Comparison of ENCODE assay signal across 9 mouse cellular contexts in genomic region chr2:117541471-117541870, GRCm38 (mm10).
DNase-seq lines count a peak whose midpoint lies in the region; ATAC-seq and TF ChIP-seq lines count a peak whose summit lies in the region.
"Had no signal": no experiment of that assay in that cellular context is flagged by ENCODE, and none has a peak within 500 bp of the region (broad histone marks: within the 10 kb centered on the region; RNA-seq: fewer than 3 reads in every experiment).

No protein-coding gene starts in this region.

- no peak overlapping the region for H3K27ac ChIP-seq in gastrocnemius, adult 2 months
- no peak overlapping the region for H3K27ac ChIP-seq in limb, embryonic 15.5 days
- H3K27ac ChIP-seq: stomach, embryonic 15.5 days had no signal

- intact Hi-C loops in gastrocnemius, adult 2 months (cut with DNase I), result loop anchor here (1.0 to 5.0 kb wide), 2 partner anchors 86 to 570 kb away; partner anchors contain the start of gene Thbs1

- DNase-seq in 3T3-L1 (ENCODE audit: low read depth, low spot score) (peak; percentile 90), NIH3T3 (ENCODE audit: low read depth) (peak; percentile 89)
- DNase-seq in cerebellum, postnatal 36 days, result peak; percentile 21 to 40
- peak; percentile 62 for DNase-seq in gastrocnemius, adult 2 months
- DNase-seq in kidney, postnatal 10 days, result peak; percentile 81
- peak; percentile 42 for DNase-seq in ovary, adult 18-20 months (ENCODE audit: low spot score)
- peak; percentile 56 to 59 for DNase-seq in urinary bladder, postnatal 36 days (ENCODE audit: low spot score in 2 of 2)

- peak; percentile 76 for TF ChIP-seq CTCF in gastrocnemius, adult 2 months (IDR thresholded peaks at IDR 0.05)

- no peak overlapping the region for H3K4me3 ChIP-seq in gastrocnemius, adult 2 months
- no peak overlapping the region for H3K4me3 ChIP-seq in limb, embryonic 15.5 days
- H3K4me3 ChIP-seq: stomach, embryonic 15.5 days had no signal

- H3K4me1 ChIP-seq in limb, embryonic 15.5 days, result peaks cover 14% of the 10 kb centered on the region; the same call in 1 of the 2 replicates
- H3K4me1 ChIP-seq: stomach, embryonic 15.5 days had no signal

- no peaks in the 10 kb centered on the region for H3K9me3 ChIP-seq in limb, embryonic 15.5 days
- H3K9me3 ChIP-seq: stomach, embryonic 15.5 days had no signal

- no peak overlapping the region for H3K9ac ChIP-seq in limb, embryonic 15.5 days
- H3K9ac ChIP-seq: stomach, embryonic 15.5 days had no signal

- WGBS in limb, embryonic 15.5 days, result 6% methylated on average over 6 of the region's 6 CpGs

- no peaks in the 10 kb centered on the region for H3K27me3 ChIP-seq in limb, embryonic 15.5 days
- H3K27me3 ChIP-seq: stomach, embryonic 15.5 days had no signal

- H3K36me3 ChIP-seq in limb, embryonic 15.5 days, result no peaks in the 10 kb centered on the region
- H3K36me3 ChIP-seq: stomach, embryonic 15.5 days had no signal

- no peak overlapping the region for H3K4me2 ChIP-seq in limb, embryonic 15.5 days
- H3K4me2 ChIP-seq: stomach, embryonic 15.5 days had no signal

- 0 out of 2 replicates have a peak, but pooled peaks have one; percentile 63 for ATAC-seq in limb, embryonic 15.5 days (ENCODE audit: insufficient number of reproducible peaks, low FRiP score, low TSS enrichment, low read depth)

Comparison
In these comparisons a context has a peak if more than half of its experiments do, and no peak if none do; other contexts are left out.
1. DNase-seq: peak in every context shown above with its lines; median percentile 90 in 3T3-L1; 89 in NIH3T3; 81 in kidney, postnatal 10 days; 62 in gastrocnemius, adult 2 months; 58 in urinary bladder, postnatal 36 days; 42 in ovary, adult 18-20 months; 30 in cerebellum, postnatal 36 days.